Mouse (Mus musculus) embryo, embryonic 9.5 days (tissue): ENCODE results near the gene Vars.
A peak's percentile ranks its signal among the peaks of the same experiment; 100 is the strongest.
"Not testable (repeated sequence)": the region's sequence is repeated elsewhere in the genome, so short reads cannot be mapped to it uniquely, and the experiment has no call there.

Source experiments
- DNase-seq: peaks from one replicate; pipeline ENCODE4 v3.0.0-alpha.2; 2017; ENCODE audit errors: extremely low spot score

Gene Vars

GRCm38 (mm10) chr17:34971694-34972068 lies 29.1 kb upstream of the Vars start:
- DNase-seq, result not testable (repeated sequence)

GRCm38 (mm10) chr17:34972069-34972749 lies 28.6 kb upstream of the Vars start, which contains the start of the genes Hspa1a and Hspa1l:
Gene Hspa1a, minus strand, starts transcription at chr17:34972156.
Gene Hspa1l, plus strand, starts transcription at chr17:34972703.
- DNase-seq, result peak; percentile 77

GRCm38 (mm10) chr17:34975581-34976492 lies 24.9 kb upstream of the Vars start:
- no peak for DNase-seq

GRCm38 (mm10) chr17:34977000-34977399 lies 23.8 kb upstream of the Vars start:
- no peak for DNase-seq

- no peak for DNase-seq
Measured at GRCm38 (mm10) chr17:34978239-34978638, 22.5 kb upstream of the Vars start.

- no peak for DNase-seq
Measured at GRCm38 (mm10) chr17:34979631-34980030, 21.2 kb upstream of the Vars start.

- DNase-seq, result peak; percentile 38
Measured at GRCm38 (mm10) chr17:34980655-34981054, 20.1 kb upstream of the Vars start.

GRCm38 (mm10) chr17:34981690-34982180 lies 19.1 kb upstream of the Vars start, which contains the start of gene Lsm2:
Gene Lsm2, plus strand, starts transcription at chr17:34981862.
- DNase-seq, result peak; percentile 92

GRCm38 (mm10) chr17:34982328-34982727 lies 18.5 kb upstream of the Vars start:
- DNase-seq, result no peak

- DNase-seq, result no peak
Measured at GRCm38 (mm10) chr17:34984218-34984617, 16.6 kb upstream of the Vars start.

- DNase-seq, result no peak
Measured at GRCm38 (mm10) chr17:34994751-34995150, 6.0 kb upstream of the Vars start.

- DNase-seq, result not testable (repeated sequence)
Measured at GRCm38 (mm10) chr17:34995192-34995591, 5.6 kb upstream of the Vars start.

- DNase-seq, result not testable (repeated sequence)
Measured at GRCm38 (mm10) chr17:34995927-34996326, 4.9 kb upstream of the Vars start.

GRCm38 (mm10) chr17:34996411-34997141 lies 4.2 kb upstream of the Vars start:
- no peak for DNase-seq

- DNase-seq, result no peak
Measured at GRCm38 (mm10) chr17:34997142-34997483, 3.7 kb upstream of the Vars start.

GRCm38 (mm10) chr17:34998526-34999430 lies 2.0 kb upstream of the Vars start:
- no peak for DNase-seq

- peak; percentile 60 for DNase-seq
Measured at GRCm38 (mm10) chr17:34999871-35000716, 693 bp upstream of the Vars start.

GRCm38 (mm10) chr17:35001452-35002152 lies 815 bp downstream of the Vars start:
- DNase-seq, result no peak

- no peak for DNase-seq
Measured at GRCm38 (mm10) chr17:35002153-35002865, 1.5 kb downstream of the Vars start.
